Mouse (Mus musculus): ENCODE measurements around the gene Atp13a2. TPM values are rescaled to one million over a fixed set of nuclear protein-coding genes. Genes with fewer than 3 reads are reported as not detected.

Gene Atp13a2
- 100 to 1,000 TPM; 206 to 215 TPM for total RNA-seq (2021)
- long read RNA-seq, experiment 1, transcript Atp13a2-203 (29 exons, 3,882 nt), result major isoform, 95 of 267 reads
- long read RNA-seq, experiment 1, transcript Atp13a2-201 (29 exons, 3,956 nt), result minor isoform, 44 of 267 reads
- long read RNA-seq, experiment 1, partial matches to known transcripts, result 79 of 267 reads
- long read RNA-seq, experiment 1, other reads (novel, unspliced or antisense), result 49 of 267 reads
- long read RNA-seq, experiment 2, transcript Atp13a2-203 (29 exons, 3,882 nt), result major isoform, 95 of 297 reads
- long read RNA-seq, experiment 2, transcript Atp13a2-201 (29 exons, 3,956 nt), result minor isoform, 61 of 297 reads
- long read RNA-seq, experiment 2, partial matches to known transcripts, result 100 of 297 reads
- long read RNA-seq, experiment 2, other reads (novel, unspliced or antisense), result 41 of 297 reads

- DNase-seq (ENCODE audit: low spot score in 2 of 2), result peak; percentile 92 to 93
Measured at GRCm38 (mm10) chr4:140986711-140987395, at the start of gene Atp13a2. TSS of gene Atp13a2 (plus strand) at chr4:140986873.

- DNase-seq (ENCODE audit: low spot score in 2 of 2), result no peak
Measured at GRCm38 (mm10) chr4:140944356-140944755, 42.3 kb upstream of the Atp13a2 start.

GRCm38 (mm10) chr4:140944961-140945442 is 41.7 kb upstream of the Atp13a2 start:
- no peak for DNase-seq (ENCODE audit: low spot score in 2 of 2)

GRCm38 (mm10) chr4:140945571-140945970 is 41.1 kb upstream of the Atp13a2 start:
- no peak for DNase-seq (ENCODE audit: low spot score in 2 of 2)

GRCm38 (mm10) chr4:140946048-140946447 is 40.6 kb upstream of the Atp13a2 start:
- no peak for DNase-seq (ENCODE audit: low spot score in 2 of 2)

- no peak for DNase-seq (ENCODE audit: low spot score in 2 of 2)
Measured at GRCm38 (mm10) chr4:140946580-140947205, 40.0 kb upstream of the Atp13a2 start.

- no peak for DNase-seq (ENCODE audit: low spot score in 2 of 2)
Measured at GRCm38 (mm10) chr4:140947487-140948440, 38.9 kb upstream of the Atp13a2 start.

GRCm38 (mm10) chr4:140948481-140948880 is 38.2 kb upstream of the Atp13a2 start:
- DNase-seq (ENCODE audit: low spot score in 2 of 2), result no peak

- no peak for DNase-seq (ENCODE audit: low spot score in 2 of 2)
Measured at GRCm38 (mm10) chr4:140949052-140949451, 37.6 kb upstream of the Atp13a2 start.

- no peak for DNase-seq (ENCODE audit: low spot score in 2 of 2)
Measured at GRCm38 (mm10) chr4:140949616-140950015, 37.1 kb upstream of the Atp13a2 start.

GRCm38 (mm10) chr4:140950574-140950973 is 36.1 kb upstream of the Atp13a2 start:
- DNase-seq (ENCODE audit: low spot score in 2 of 2), result no peak

GRCm38 (mm10) chr4:140951861-140952641 is 34.6 kb upstream of the Atp13a2 start:
- no peak for DNase-seq (ENCODE audit: low spot score in 2 of 2)

GRCm38 (mm10) chr4:140957131-140957702 is 29.5 kb upstream of the Atp13a2 start:
- DNase-seq (ENCODE audit: low spot score in 2 of 2), result no peak

- DNase-seq (ENCODE audit: low spot score in 2 of 2), result peak; percentile 81 to 86
Measured at GRCm38 (mm10) chr4:140957725-140958124, 28.9 kb upstream of the Atp13a2 start.

GRCm38 (mm10) chr4:140958319-140958718 is 28.4 kb upstream of the Atp13a2 start:
- DNase-seq (ENCODE audit: low spot score in 2 of 2), result no peak

- no peak for DNase-seq (ENCODE audit: low spot score in 2 of 2)
Measured at GRCm38 (mm10) chr4:140959128-140959679, 27.5 kb upstream of the Atp13a2 start.

- DNase-seq (ENCODE audit: low spot score in 2 of 2), result no peak
Measured at GRCm38 (mm10) chr4:140959715-140960479, 26.8 kb upstream of the Atp13a2 start.

- DNase-seq (ENCODE audit: low spot score in 2 of 2), result peak; percentile 94 to 97
Measured at GRCm38 (mm10) chr4:140960781-140961466, 25.7 kb upstream of the Atp13a2 start, which contains the start of gene Sdhb. TSS of gene Sdhb (plus strand) at chr4:140961203.

All from layer of hippocampus, postnatal 14 days (tissue).